Mouse (Mus musculus): ENCODE results near the gene Itgb2l.

The Itgb2l gene

DNA sequence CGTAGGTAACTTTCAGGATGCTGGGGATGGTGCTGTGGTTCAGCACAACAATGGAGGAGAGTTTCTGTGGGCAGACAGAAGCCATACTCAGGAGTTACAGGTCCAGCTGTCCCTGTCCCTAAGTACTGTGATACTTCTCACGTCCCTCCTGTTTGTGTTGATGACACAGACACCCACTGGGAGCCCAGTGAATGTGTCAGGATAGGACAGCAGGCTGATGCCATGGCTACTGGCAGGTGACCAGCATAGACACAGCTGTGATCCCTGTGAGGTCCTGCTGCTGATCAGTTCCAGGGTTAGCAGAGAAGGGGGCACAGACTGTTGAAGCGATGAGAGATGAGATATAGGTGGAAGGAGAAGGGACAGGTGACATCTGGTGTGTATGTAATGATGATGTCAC lies 14.4 kb downstream of the Itgb2l start:
- no peak for DNase-seq (ENCODE audit: low spot score)

DNA sequence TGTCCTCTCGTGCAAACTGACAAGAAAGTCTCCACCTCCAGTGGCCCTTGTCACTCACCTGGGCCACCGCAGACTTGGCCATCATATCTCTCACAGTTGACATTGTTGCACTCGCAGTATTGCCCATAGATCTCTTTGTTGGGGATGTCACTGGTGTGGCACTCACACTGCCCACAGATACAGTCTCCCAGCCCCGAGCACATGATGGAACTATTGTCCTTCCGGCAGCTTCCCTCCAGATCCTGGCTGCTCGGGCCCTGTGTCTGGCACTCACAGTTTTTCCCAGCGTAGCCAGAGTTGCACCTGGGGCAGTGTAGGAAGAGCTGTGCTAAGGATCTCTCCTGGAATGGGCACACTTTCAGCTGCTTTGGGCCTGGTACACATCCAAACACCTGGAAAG lies 16.7 kb downstream of the Itgb2l start:
- DNase-seq (ENCODE audit: low spot score): no peak

DNA sequence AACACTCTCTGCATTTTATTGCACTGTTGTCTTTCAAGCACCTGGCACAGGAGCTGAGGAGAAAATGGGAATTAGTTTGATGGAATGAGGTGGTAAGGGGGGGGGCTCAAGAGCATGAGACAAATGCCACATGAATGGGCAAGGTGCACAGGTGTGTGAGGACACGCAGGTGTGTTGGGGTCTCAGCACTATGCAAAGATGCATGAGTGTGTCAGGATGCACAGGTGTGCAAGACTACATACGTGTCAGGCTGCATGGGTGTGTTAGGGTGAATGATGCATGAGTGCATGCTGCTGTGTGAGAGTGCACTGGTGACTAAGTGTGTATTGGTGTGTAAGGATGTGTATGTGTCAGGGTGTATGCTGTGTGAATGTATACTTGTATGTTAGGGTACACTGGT lies 18.4 kb downstream of the Itgb2l start:
- no peak for DNase-seq (ENCODE audit: low spot score)

DNA sequence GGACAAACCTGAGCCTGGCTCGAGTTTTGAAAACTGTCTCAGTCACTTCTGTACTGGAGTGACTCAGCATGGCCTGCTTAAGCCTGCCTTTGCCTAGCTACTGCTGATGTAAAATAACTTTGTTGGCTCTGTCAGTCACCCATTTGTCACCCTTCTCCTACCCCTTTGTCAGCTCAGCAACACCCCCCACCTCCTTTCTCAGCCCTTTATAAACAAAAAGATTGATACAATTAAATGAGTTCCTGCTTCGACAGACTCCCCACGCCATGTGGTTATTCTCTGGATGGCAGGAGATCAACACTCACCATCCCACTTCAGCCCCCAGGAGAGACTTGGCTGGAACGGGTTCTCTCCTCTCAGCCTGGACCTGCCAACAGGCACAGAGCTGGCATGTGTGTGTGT lies 35.4 kb downstream of the Itgb2l start:
- DNase-seq (ENCODE audit: low spot score): no peak

DNA sequence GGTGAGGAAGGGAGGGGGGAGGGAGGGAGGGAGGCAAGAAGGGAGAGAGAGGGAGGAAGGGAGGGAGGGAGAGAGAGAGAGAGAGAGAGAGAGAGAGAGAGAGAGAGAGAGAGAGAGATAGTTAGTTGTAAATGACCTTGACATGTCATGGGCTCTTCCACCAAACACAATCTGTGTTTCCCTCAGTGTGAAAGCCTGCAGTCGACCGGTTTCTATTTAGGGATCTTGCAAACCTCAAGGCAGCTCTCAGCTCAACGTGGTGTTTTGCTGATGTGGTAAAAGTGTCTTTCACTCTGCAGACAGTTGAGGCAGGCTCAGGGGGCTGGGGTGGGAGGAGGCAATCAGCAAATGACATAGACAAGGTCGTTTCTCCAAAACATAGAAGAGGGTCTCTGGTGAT lies 37.1 kb downstream of the Itgb2l start:
- DNase-seq (ENCODE audit: low spot score): no peak

DNA sequence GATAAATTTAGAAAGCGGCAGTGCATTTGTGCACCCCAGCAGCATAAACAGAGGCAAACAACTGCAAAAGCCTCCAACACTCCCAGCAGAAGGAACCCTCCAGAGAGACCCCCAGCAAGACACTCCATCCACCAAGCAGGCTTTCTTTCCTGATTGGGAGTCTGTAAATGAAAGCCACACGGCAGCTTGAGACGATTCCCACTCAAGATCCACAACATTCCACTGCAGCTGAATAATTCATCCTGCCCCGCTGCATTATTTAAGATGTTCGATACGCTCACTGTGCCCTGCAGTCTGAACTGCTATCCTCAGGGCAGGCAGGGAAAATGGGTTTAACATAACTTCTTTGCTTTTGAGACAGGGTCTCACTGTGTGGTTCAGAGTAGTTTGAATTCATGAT lies 41.1 kb downstream of the Itgb2l start:
- no peak for DNase-seq (ENCODE audit: low spot score)

DNA sequence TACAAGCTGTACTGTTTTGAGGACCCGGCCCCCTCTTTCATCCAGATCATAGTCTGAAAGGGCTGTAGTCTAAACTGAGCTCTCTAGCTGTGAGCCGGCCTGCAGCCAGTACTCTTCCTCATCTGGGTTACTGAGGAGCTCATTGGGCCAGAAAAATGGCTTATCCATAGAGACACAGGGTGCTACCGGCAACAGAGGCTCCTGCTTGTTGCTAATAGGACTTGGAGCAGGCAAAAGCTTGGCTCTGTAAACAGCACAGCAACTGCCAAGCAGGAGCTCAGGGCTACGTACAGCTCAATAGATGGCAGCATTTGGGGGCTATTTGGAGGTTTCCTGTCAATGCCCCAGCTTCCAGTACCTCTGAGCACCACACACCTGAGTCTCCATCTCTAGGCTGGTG lies 43.4 kb downstream of the Itgb2l start:
- no peak for DNase-seq (ENCODE audit: low spot score)

DNA sequence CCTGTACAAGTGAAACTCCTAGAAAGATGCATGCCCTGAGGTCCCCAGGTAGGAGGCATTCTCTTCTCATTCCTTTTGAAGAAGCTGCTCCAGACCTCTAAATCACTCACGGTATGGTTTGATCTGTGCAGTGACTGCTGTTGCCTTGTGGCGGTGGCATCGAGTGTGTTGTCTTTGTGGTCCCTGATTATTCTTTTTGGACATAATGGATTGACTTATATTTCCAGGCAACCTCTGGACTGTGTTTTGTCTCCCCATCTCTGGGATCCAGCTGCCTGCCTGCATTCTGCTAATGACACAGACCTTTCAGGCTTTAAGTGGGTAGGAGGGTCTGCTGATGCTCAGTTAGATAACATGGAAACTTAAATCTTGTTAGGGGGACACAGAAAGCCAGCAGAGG lies 44.6 kb downstream of the Itgb2l start:
- no peak for DNase-seq (ENCODE audit: low spot score)

DNA sequence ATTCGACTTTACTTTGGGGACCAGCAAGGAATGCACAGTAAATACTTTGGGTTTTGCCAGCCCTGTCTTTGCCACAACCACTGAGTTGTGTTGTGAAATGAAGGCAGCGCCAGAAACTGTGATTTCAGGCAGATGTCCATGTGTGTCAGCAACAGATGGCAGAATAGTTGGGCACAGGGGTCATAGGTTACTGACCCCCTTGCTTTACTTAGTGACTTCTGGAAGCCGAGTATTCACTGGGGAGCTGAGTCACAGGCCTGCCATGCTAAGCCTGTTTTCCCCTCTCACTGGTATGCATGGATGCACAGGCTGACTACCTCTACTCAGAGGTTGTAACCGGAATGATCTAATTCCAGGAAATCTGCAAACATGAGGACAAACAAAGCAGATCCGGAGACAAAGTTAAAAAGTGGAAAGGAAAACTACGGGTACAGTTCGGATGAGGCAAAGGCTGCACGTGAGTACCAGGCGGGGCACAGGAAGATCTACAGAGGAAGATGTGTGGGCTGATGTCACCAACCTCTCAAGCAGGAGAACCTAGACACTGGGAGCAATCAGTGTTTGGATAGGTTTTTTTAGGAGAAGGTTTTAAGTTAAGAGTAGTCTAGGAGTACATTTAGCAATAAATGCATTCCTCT lies 47.3 kb downstream of the Itgb2l start:
- DNase-seq (ENCODE audit: low spot score): no peak

DNA sequence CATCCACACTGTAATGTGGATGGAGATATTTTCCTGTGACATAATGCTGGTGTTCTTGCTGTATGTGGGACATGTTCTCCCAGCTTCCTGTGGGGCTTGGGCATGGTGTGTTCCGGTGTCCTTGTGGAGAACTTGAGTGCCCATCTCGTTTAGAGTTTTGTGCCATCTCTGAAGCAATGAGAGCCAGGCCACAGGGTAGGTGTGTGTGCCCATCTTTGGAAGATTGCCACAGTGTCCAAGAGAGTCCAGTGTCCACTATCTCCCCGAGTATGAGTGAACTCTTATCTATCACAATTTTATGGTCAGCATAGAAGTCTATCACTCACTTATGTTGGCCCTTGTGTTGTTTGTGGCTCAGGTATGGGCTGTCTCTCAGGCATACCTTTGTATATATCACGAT lies 47.9 kb downstream of the Itgb2l start:
- DNase-seq (ENCODE audit: low spot score): no peak

DNA sequence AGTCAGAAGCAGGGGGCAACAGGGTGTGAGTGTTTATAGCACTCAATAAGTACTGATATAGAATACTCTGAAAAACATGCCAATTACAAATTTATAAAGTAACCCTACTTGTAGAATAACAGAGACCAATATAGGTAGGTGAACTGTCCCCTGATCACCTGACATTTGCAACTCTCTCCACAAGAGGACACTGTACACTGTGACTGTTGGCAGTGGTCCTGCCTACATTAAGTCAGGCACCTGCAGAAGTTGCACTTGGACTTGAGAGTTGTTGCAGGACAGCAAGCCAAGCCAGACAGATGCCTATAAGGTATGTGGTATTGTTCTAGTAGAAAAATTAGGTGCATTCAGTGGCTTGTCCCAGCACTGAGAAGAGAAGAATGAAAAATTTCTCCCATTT lies 52.3 kb downstream of the Itgb2l start:
- DNase-seq (ENCODE audit: low spot score): no peak

DNA sequence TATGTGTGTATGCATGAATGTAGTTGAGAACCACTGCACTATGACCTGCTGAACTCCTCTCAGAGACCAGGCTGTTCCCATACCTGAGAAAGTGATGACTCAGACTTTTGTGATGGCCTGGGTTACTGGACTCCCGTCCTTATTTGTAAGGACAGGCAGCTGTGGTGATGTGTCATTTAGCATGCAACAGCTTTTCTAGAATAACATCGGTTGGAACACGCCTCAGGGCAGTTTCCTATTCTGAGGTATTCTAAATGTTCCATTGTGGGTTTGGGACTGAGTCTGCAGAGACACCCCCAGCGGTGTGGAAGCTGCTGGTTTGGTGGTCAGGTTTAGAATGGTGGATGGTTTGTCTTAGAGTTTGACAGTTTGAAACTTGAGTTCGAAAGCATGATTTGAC lies 54.9 kb downstream of the Itgb2l start:
- no peak for DNase-seq (ENCODE audit: low spot score)

DNA sequence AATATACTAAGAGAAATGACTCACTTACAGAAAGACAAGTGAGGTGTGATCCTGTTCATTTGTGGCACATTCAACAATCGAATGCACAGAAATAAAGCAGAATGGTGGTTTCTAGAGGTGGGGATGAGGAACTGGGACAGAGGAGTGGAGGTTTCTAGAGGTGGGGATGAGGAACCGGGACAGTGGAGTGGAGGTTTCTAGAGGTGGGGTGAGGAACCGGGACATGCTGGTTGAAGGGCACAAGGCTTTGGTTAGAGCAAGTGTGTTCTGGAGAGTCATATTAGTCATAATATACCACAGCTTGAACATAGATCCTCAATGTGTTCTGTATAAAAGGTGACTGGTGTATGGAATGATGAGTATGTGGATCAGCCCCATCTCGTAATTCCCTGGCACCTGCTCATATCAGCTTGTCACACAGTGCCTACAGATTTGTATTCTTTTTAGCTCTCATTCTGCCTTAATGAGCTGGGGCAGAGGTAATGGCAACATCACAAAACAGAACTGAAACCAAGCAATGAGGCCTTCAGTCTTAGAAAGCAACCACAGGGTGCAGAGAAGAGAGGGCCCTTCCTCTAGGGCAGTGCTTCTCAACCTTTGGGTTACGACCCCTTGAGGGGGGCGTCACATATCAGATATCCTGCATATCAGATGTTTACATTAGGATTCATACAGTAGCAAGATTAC lies 55.6 kb downstream of the Itgb2l start:
- no peak for DNase-seq (ENCODE audit: low spot score)

DNA sequence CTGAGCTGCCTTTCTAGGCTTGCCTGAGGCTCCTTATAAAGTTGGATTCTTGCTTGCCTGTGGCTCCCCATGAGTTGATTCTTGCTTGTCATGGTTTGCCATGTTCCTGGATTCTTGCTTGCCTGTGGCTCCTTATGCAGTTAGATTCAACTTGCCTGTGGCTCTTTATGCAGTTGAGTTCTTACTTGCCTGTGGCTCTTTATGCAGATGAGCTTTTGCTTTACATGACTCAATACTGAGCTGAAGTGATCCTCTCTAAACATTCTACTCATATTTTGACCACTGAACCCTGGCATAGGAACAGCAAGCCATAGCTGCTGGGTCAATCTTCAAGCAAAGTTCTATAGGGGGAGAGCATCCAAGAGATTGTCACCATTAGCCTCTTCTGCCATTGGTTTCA lies 58.7 kb downstream of the Itgb2l start:
- no peak for DNase-seq (ENCODE audit: low spot score)

DNA sequence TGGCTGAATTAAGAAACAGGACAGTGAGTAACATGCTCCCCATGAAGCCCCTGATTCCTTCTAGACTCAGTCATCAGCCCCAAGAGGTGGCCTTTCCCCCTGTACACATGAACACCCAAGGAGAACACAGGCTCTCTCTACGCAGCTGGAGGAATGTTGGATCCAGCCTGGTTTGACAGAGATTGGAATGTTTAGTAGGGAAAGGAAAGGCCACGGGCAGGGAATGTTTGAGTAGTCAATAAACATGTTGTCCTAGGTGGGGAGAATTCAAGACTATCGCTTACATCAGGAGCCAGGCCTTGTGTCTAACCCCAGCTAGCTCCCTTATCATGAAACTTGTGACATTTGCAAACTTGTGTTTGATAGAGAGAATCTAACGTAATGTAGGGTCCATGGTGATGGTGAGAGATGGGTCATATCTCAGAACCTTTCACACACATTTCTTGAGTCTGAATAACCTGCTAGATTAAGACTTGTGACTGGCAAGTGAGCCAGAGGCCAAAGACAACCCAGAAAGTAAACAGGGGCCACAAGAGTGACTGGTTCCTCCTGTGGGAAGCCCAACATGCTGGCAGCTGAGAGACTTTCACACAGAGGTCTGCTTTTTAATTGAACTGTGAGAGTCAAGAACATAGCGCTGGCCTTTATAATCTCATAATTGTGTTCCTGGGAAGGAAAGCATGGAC lies 60.8 kb downstream of the Itgb2l start:
- DNase-seq (ENCODE audit: low spot score): no peak

DNA sequence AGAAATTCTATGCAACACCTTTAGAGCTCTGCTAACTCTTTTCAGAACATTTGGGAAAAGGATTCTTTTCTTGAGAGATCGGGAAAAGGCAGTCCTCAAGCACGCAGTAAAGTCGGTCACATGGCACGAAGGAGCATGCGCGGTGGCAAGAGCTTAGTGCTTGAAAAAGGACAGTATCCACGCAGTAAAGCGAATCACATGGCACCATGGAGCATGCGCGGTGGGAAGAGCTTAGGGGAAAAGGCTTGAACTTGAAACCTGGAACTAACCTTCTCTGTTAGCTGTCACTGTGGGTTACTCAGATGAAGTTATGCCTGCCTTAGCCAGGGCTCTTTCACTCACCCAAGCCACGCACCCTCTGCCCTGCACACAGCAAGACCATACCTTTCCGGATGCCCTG lies 62.0 kb downstream of the Itgb2l start:
- DNase-seq (ENCODE audit: low spot score): no peak

DNA sequence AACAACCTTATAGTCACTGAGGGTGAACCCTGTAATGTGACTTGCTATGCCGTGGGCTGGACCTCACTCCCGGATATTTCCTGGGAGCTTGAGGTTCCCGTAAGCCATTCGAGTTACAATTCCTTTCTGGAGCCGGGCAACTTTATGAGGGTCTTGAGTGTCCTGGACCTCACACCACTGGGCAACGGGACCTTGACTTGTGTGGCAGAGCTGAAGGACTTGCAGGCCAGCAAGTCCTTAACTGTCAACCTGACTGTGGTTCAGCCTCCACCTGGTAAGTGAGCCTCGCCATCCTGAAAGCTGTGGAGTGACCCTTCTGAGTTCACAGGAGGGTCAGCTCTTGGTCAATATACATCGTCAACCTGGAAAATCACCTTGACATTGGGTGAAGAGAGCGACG lies 65.3 kb downstream of the Itgb2l start:
- DNase-seq (ENCODE audit: low spot score): no peak

DNA sequence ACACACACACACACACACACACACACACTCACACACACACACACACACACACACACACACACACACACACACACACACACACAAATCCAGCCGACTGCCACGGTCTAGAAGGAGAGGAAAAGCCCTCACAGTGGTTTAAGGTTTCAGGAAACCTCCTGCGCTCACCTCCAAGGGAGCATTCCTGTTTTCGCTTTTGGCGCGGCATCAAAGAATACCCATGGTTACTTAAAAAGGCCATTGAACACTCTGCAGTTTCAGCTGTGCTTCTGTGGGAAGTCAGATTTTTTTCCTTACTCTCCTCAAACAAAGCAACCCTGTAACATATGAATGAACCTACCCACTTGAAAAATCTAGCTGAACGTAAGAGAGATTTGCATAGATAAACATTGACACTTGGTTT lies 67.1 kb downstream of the Itgb2l start:
- DNase-seq (ENCODE audit: low spot score): peak; percentile 12

DNA sequence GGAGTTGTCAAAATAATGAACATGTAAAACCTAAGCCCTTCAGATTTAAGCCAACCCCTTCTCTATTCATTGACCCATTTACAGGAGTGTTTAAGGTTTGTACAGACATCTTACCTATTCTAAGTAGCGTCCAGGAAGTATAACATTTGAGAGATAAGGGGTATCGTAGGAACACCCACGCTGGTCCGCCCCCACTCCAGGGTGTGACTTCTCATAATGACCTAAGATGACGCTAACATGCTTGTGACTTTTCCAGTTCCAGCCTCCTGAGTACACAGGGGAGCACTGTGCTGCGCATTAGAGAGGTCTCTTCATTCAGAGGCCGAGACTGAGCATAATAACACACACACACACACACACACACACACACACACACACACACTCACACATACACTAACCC lies 67.9 kb downstream of the Itgb2l start:
- DNase-seq (ENCODE audit: low spot score): no peak

DNA sequence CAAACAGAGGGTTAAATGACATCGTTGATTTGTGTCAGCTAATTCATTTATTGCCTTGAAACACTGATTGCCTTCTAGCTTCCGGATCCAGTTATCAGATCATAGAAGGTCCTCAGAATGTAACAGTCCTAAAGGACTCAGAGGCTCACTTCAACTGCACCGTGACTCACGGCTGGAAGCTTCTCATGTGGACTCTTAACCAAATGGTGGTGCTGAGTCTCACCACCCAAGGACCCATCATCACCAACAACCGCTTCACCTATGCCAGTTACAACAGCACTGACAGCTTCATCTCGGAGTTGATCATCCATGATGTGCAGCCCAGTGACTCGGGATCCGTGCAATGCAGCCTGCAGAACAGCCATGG lies 70.7 kb downstream of the Itgb2l start:
- DNase-seq (ENCODE audit: low spot score): no peak
